Mouse (Mus musculus) spleen, adult 2 months (tissue): ENCODE results near the gene Pawr.

Source experiments
- CTCF ChIP-seq: fragments of 200-500 bp; IDR thresholded peaks from 2 replicates; pipeline ENCODE4 v1.5.1; 2011; ENCODE audit warnings: mild to moderate bottlenecking, inconsistent platforms; ENCODE audit not compliant: insufficient read depth, insufficient read length, insufficient replicate concordance; ENCODE audit errors: extremely low read depth
- POLR2A ChIP-seq: fragments of 200-500 bp; IDR thresholded peaks from 2 replicates; pipeline ENCODE4 v1.6.1; 2011; ENCODE audit warnings: low read depth, low read length, inconsistent platforms

DNA sequence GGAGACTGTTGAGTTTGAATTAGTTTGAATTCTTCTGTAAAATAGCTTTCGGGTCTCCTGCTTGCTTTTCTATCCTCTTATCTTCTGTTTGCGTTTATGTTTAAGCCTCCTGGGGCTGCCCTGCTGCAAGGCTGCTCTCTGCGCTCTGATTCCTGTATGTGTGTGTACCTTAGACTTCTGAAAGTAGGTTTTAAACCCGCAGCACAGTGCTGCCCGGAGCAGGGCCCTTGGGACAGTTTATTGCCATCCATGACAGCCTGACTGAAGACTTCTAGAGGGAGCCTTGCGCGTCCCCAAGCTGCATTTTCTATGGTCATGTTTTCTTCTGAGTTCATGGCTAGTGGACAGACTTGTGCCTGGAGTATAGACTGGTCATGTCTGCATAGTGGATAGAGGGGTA is 74.0 kb downstream of the Pawr start:
- TF ChIP-seq CTCF (no peak), POLR2A (no peak)
